Mouse (Mus musculus) CH12.LX (cell line): Measurements from ENCODE around the gene Pnpla8. TPM values are rescaled to one million over a fixed set of nuclear protein-coding genes. Genes with fewer than 3 reads are reported as not detected.
A peak's percentile ranks its signal among the peaks of the same experiment; 100 is the strongest.

Experiments
- DNase-seq: peaks from one replicate; pipeline ENCODE4 v3.0.0-alpha.2; 2013; ENCODE audit errors: extremely low read depth
- H3K27ac ChIP-seq: 2 replicates; pipeline ENCODE4 v1.5.1; 2012; ENCODE audit warnings: low read depth, mild to moderate bottlenecking, control low read depth, moderate library complexity; ENCODE audit not compliant: insufficient read depth
- H3K27me3 ChIP-seq: replicated peaks from 2 replicates; pipeline ENCODE3; 2012; ENCODE audit warnings: inconsistent platforms
- H3K36me3 ChIP-seq, 2 experiments: replicated peaks in 1 of 2; 2 replicates each; pipeline versions ENCODE3 to v1.6.1; 2012; ENCODE audit warnings: inconsistent platforms in 1 of 2, low read length in 1 of 2, mild to moderate bottlenecking in 1 of 2, mixed read lengths in 1 of 2, moderate library complexity in 1 of 2; ENCODE audit not compliant: control insufficient read depth in 1 of 2, insufficient read depth in 1 of 2
- H3K4me1 ChIP-seq, 2 experiments: 2 replicates each; pipeline ENCODE4 v1.6.1; 2012; ENCODE audit warnings: inconsistent platforms in 1 of 2, moderate library complexity in 1 of 2; ENCODE audit not compliant: insufficient read depth in 2 of 2, control insufficient read depth in 1 of 2
- H3K4me2 ChIP-seq: 2 replicates; pipeline ENCODE4 v1.6.1; 2012; ENCODE audit warnings: low read depth, mild to moderate bottlenecking, control low read depth; ENCODE audit not compliant: poor library complexity, insufficient read depth, severe bottlenecking
- H3K4me3 ChIP-seq, 3 experiments: fragments of 150-350 bp in 1 of 3; sonication (generic) in 1 of 3; replicated peaks in 1 of 3; 2 replicates each; pipeline versions ENCODE3 to v1.5.1; 2011 to 2012; ENCODE audit warnings: low read depth in 2 of 3, low read length in 2 of 3, mild to moderate bottlenecking in 2 of 3, moderate library complexity in 2 of 3, control low read depth in 1 of 3, improper control_type of control experiment in 1 of 3, inconsistent platforms in 1 of 3, mixed read lengths in 1 of 3; ENCODE audit not compliant: poor library complexity in 1 of 3
- H3K79me2 ChIP-seq: replicated peaks from 2 replicates; pipeline ENCODE4 v1.6.1; 2012; ENCODE audit warnings: mild to moderate bottlenecking, moderate library complexity; ENCODE audit not compliant: control insufficient read depth, poor library complexity, insufficient read depth, severe bottlenecking; ENCODE audit errors: extremely low read depth
- H3K9ac ChIP-seq: 2 replicates; pipeline ENCODE4 v1.6.1; 2012; ENCODE audit warnings: low read depth, mild to moderate bottlenecking, control low read depth, moderate library complexity; ENCODE audit not compliant: insufficient read depth
- H3K9me3 ChIP-seq: replicated peaks from 2 replicates; pipeline ENCODE3; 2012; ENCODE audit warnings: low read length, inconsistent platforms, mixed read lengths
- BHLHE40 ChIP-seq: IDR thresholded peaks from 2 replicates; pipeline ENCODE4 v1.6.1; 2011; ENCODE audit warnings: mild to moderate bottlenecking, low read depth, low read length, improper control_type of control experiment
- CHD2 ChIP-seq: IDR thresholded peaks from 2 replicates; pipeline ENCODE4 v1.6.1; 2011; ENCODE audit warnings: low read length, improper control_type of control experiment
- CTCF ChIP-seq, 2 experiments: IDR thresholded peaks in 1 of 2; conservative IDR thresholded peaks in 1 of 2; 2 replicates each; pipeline ENCODE4 v1.5.1; 2011 to 2012; ENCODE audit warnings: low read depth in 2 of 2, low read length in 2 of 2, improper control_type of control experiment in 1 of 2, inconsistent platforms in 1 of 2, mild to moderate bottlenecking in 1 of 2, moderate library complexity in 1 of 2
- ETS1 ChIP-seq: conservative IDR thresholded peaks from 2 replicates; pipeline ENCODE4 v1.6.1; 2012; ENCODE audit warnings: low read depth, mild to moderate bottlenecking, inconsistent platforms, low read length, improper control_type of control experiment, moderate library complexity
- GABPA ChIP-seq: IDR thresholded peaks from 2 replicates; pipeline ENCODE4 v1.6.1; 2012; ENCODE audit warnings: low read depth, low read length, improper control_type of control experiment, inconsistent platforms; ENCODE audit not compliant: insufficient replicate concordance
- HCFC1 ChIP-seq: IDR thresholded peaks from 2 replicates; pipeline ENCODE4 v1.6.1; 2012; ENCODE audit warnings: low read depth, mild to moderate bottlenecking, inconsistent platforms, low read length, improper control_type of control experiment
- IRF4 ChIP-seq: IDR thresholded peaks from 2 replicates; pipeline ENCODE4 v1.6.1; 2014; ENCODE audit warnings: low read depth, mild to moderate bottlenecking, inconsistent platforms, low read length, improper control_type of control experiment
- JUND ChIP-seq: conservative IDR thresholded peaks from 2 replicates; pipeline ENCODE4 v1.6.1; 2011; ENCODE audit warnings: low read depth, low read length, improper control_type of control experiment
- MAX ChIP-seq: IDR thresholded peaks from 2 replicates; pipeline ENCODE4 v1.6.1; 2011; ENCODE audit warnings: low read length, improper control_type of control experiment
- MEF2A ChIP-seq: IDR thresholded peaks from 2 replicates; pipeline ENCODE4 v1.6.1; 2014; ENCODE audit warnings: low read depth, mild to moderate bottlenecking, inconsistent platforms, low read length, improper control_type of control experiment, borderline replicate concordance
- MYC ChIP-seq: IDR thresholded peaks from 2 replicates; pipeline ENCODE4 v1.6.1; 2011; ENCODE audit warnings: low read depth, mild to moderate bottlenecking, improper control_type of control experiment, low read length
- NELFE ChIP-seq: IDR thresholded peaks from 2 replicates; pipeline ENCODE4 v1.6.1; 2011; ENCODE audit warnings: low read depth, low read length, improper control_type of control experiment
- POLR2A ChIP-seq: IDR thresholded peaks from 2 replicates; pipeline ENCODE4 v1.6.1; 2011; ENCODE audit warnings: low read depth, mild to moderate bottlenecking, improper control_type of control experiment, low read length
- RAD21 ChIP-seq: IDR thresholded peaks from 2 replicates; pipeline ENCODE4 v1.6.1; 2011; ENCODE audit warnings: low read depth, mild to moderate bottlenecking, low read length, improper control_type of control experiment, moderate library complexity
- TCF12 ChIP-seq: IDR thresholded peaks from 2 replicates; pipeline ENCODE4 v1.6.1; 2014; ENCODE audit warnings: low read depth, mild to moderate bottlenecking, inconsistent platforms, low read length, improper control_type of control experiment
- UBTF ChIP-seq: IDR thresholded peaks from 2 replicates; pipeline ENCODE4 v1.6.1; 2012; ENCODE audit warnings: low read depth, mild to moderate bottlenecking, inconsistent platforms, low read length, improper control_type of control experiment, moderate library complexity
- USF2 ChIP-seq: conservative IDR thresholded peaks from 2 replicates; pipeline ENCODE4 v1.6.1; 2011; ENCODE audit warnings: low read depth, low read length, improper control_type of control experiment
- ZKSCAN1 ChIP-seq: IDR thresholded peaks from 2 replicates; pipeline ENCODE4 v1.6.1; 2012; ENCODE audit warnings: low read depth, inconsistent platforms, low read length, improper control_type of control experiment, borderline replicate concordance
- ZMIZ1 ChIP-seq: IDR thresholded peaks from 2 replicates; pipeline ENCODE4 v1.6.1; 2012; ENCODE audit warnings: low read depth, mild to moderate bottlenecking, inconsistent platforms, low read length, improper control_type of control experiment
- dilution Hi-C: fragments of 300-500 bp; cut with MboI; formaldehyde crosslinking; loops from 2 replicates; pipeline ENCODE4 v1.14.3; 2020; ENCODE audit warnings: low sequenced_read_pairs; ENCODE audit not compliant: extremely low pct_unique_long_range_greater_than_20kb, extremely low pct_ligation_motif_present
- in situ Hi-C: fragments of 300-500 bp; cut with MboI; formaldehyde crosslinking; loops from 3 replicates; pipeline ENCODE4 v1.14.3; 2019; ENCODE audit warnings: low sequenced_read_pairs, low pct_ligation_motif_present, low pct_unique_long_range_greater_than_20kb, mixed read lengths
- polyA plus RNA-seq: library from polyadenylated mRNA; unstranded; fragments of >175 nt; gene quantifications from 2 replicates; pipeline ENCODE4 v1.2.1, GENCODE M21; 2012; ENCODE audit warnings: low read depth; ENCODE audit not compliant: insufficient read length
- total RNA-seq, 2 experiments: library from RNA; depleted of rRNA; stranded (reverse); fragments of 300-350 nt in 1 of 2; fragments of >200 nt in 1 of 2; gene quantifications; 2 replicates each; pipeline ENCODE4 v1.2.3; 2012 to 2014

The Pnpla8 gene
- total and polyA plus RNA-seq, 3 experiments, result 32.3 to 129 (median 63.7) TPM

DNA sequence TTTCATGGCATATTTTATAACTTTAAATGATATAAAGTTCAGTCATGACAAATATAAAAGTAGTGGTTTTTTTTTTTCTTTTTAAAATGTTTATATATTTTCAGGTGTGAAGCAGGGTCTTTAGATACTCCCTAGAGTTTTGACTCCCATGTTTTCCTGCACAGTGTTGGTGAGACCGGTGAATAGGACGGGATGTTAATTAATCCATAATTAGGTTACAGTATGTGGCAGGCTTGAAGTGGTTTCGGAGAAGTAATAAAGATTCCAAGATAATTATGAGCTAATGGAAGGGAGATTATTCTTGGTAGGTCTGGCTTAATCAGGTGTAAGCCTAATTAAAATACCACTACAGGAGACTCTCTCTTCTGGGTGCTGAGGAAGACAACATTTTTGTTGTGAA lies 125.0 kb downstream of the Pnpla8 start:
- Histone ChIP-seq H3K36me3 (no peaks in the 10 kb centered on the region), H3K27ac (no peak overlapping the region), H3K9me3 (no peaks in the 10 kb centered on the region), H3K9ac (no peak overlapping the region), H3K4me3 (no peak overlapping the region), H3K4me1 (peaks cover 3 to 14% of the 10 kb centered on the region in 2 experiments), H3K27me3 (no peaks in the 10 kb centered on the region), H3K4me2 (no peak overlapping the region), H3K79me2 (no peaks in the 10 kb centered on the region)
- no peak for DNase-seq
- dilution Hi-C loops, result no loop called here
- in situ Hi-C loops, result no loop called here
- no peak for TF ChIP-seq JUND
- no peak for TF ChIP-seq CHD2
- TF ChIP-seq MAX, result no peak
- no peak for TF ChIP-seq IRF4
- TF ChIP-seq ZKSCAN1, result no peak
- TF ChIP-seq RAD21, result no peak
- TF ChIP-seq BHLHE40, result no peak
- TF ChIP-seq MEF2A, result no peak
- TF ChIP-seq POLR2A, result no peak
- no peak for TF ChIP-seq USF2
- TF ChIP-seq MYC, result no peak
- TF ChIP-seq GABPA, result no peak
- no peak for TF ChIP-seq CTCF (conservative IDR thresholded peaks at IDR 0.05 in 1 of 2, IDR thresholded peaks at IDR 0.05 in 1 of 2; ENCODE audit: low read depth in 2 of 2, low read length in 2 of 2)
- no peak for TF ChIP-seq TCF12
- TF ChIP-seq UBTF, result no peak
- TF ChIP-seq ZMIZ1, result no peak
- no peak for TF ChIP-seq ETS1
- TF ChIP-seq HCFC1, result no peak
- TF ChIP-seq NELFE, result no peak

DNA sequence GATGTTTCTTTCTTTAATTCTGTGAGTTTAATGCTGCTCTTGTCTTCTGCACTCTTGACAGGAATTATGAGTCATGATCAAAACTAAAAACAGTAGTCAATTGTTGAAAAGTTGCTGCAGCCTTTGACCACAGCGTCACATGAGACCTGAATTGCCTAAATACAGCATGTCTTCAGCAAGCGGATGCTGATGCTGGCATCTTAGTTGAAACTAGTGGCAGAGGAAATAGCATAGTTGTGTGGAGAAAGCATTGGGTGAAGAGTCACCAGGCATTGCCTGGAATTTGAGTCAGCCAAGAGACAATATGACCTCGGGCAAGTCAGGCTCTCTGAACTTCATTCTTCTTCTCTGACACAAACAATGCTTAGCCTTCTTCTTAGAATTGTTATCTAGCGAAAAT lies 133.9 kb downstream of the Pnpla8 start:
- Histone ChIP-seq H3K79me2 (no peaks in the 10 kb centered on the region), H3K27me3 (no peaks in the 10 kb centered on the region), H3K4me2 (no peak overlapping the region), H3K36me3 (no peaks in the 10 kb centered on the region), H3K4me3 (no peak overlapping the region), H3K9me3 (no peaks in the 10 kb centered on the region), H3K4me1 (peaks cover 0 to 6% of the 10 kb centered on the region in 2 experiments; a peak in 2 of 4 replicates), H3K9ac (no peak overlapping the region), H3K27ac (no peak overlapping the region)
- dilution Hi-C loops (no loop called here), in situ Hi-C loops (no loop called here)
- no peak for TF ChIP-seq TCF12
- TF ChIP-seq BHLHE40, result peak; percentile 23; the same call in 1 of the 2 replicates
- no peak for DNase-seq
